ENCODE assay signal across 9 mouse cellular contexts in genomic region chr6:92944048-92944685, GRCm38 (mm10). TPM values are rescaled to one million over a fixed set of nuclear protein-coding genes. Genes with fewer than 3 reads are reported as not detected.
DNase-seq lines count a peak whose midpoint lies in the region.
"Had no signal": no experiment of that assay in that cellular context is flagged by ENCODE, and none has a peak within 500 bp of the region (broad histone marks: within the 10 kb centered on the region; RNA-seq: fewer than 3 reads in every experiment).

No protein-coding gene starts in this region.

- WGBS in embryonic facial prominence, embryonic 10.5 days: 3% methylated on average over 14 of the region's 14 CpGs
- 3% methylated on average over 14 of the region's 14 CpGs for WGBS in hindbrain, embryonic 10.5 days

- peaks cover 59% of the 10 kb centered on the region for H3K27me3 ChIP-seq in embryonic facial prominence, embryonic 10.5 days (replicated peaks; ENCODE audit: low read depth, poor library complexity, severe bottlenecking)
- H3K27me3 ChIP-seq in hindbrain, embryonic 10.5 days (ENCODE audit: insufficient read depth, poor library complexity, severe bottlenecking): peaks cover 72% of the 10 kb centered on the region

- peaks cover 52% of the 10 kb centered on the region for H3K4me1 ChIP-seq in embryonic facial prominence, embryonic 10.5 days
- peaks cover 50% of the 10 kb centered on the region for H3K4me1 ChIP-seq in hindbrain, embryonic 10.5 days (replicated peaks)

- DNase-seq in R1 (ENCODE audit: low read depth, low spot score): peak; percentile 19
- no peak for DNase-seq in embryonic facial prominence, embryonic 10.5 days (ENCODE audit: low spot score)
- DNase-seq in hindbrain, embryonic 10.5 days (ENCODE audit: low spot score): no peak
- peak; percentile 38 for DNase-seq in lung, postnatal 10 days
- no peak for DNase-seq in frontal cortex, postnatal 25 days (ENCODE audit: low spot score in 2 of 2)
- DNase-seq in cerebellum, adult 8-10 months: no peak
- DNase-seq in cerebellum, postnatal 4 days (ENCODE audit: low spot score in 2 of 2): no peak
- no peak for DNase-seq in spleen, postnatal 36 days (ENCODE audit: low spot score in 2 of 2)

- peaks cover 13% of the 10 kb centered on the region; the same call in 1 of the 2 replicates for H3K9me3 ChIP-seq in embryonic facial prominence, embryonic 10.5 days
- peaks cover 6% of the 10 kb centered on the region for H3K9me3 ChIP-seq in hindbrain, embryonic 10.5 days

- H3K4me3 ChIP-seq in embryonic facial prominence, embryonic 10.5 days: peak overlapping the region; percentile 73
- H3K4me3 ChIP-seq in hindbrain, embryonic 10.5 days: peak overlapping the region; percentile 72
- H3K4me3 ChIP-seq: megakaryocyte, embryonic 14.5 days had no signal

- no peak overlapping the region for H3K27ac ChIP-seq in embryonic facial prominence, embryonic 10.5 days (replicated peaks)
- no peak overlapping the region for H3K27ac ChIP-seq in hindbrain, embryonic 10.5 days

- H3K36me3 ChIP-seq in embryonic facial prominence, embryonic 10.5 days (replicated peaks): no peaks in the 10 kb centered on the region; the same call in 1 of the 2 replicates
- H3K36me3 ChIP-seq in hindbrain, embryonic 10.5 days: no peaks in the 10 kb centered on the region

RNA-seq across cellular contexts. Expression of gene Adamts9, which starts 0.9 kb away (rescaled TPM):
- polyA plus RNA-seq in embryonic facial prominence, embryonic 10.5 days (2016; fragmentation: Nextera tagmentation; extraction: Ambion mirVana): 3.8 and 4.2 TPM in 2 replicates
- 2.1 and 2.3 TPM in 2 replicates for polyA plus RNA-seq in hindbrain, embryonic 10.5 days (2016; fragmentation: Nextera tagmentation; extraction: Ambion mirVana)

Comparison
In these comparisons a context has a peak if more than half of its experiments do, and no peak if none do; other contexts are left out.
1. DNase-seq: peak in R1 (single experiment) and lung, postnatal 10 days (single experiment); none in embryonic facial prominence, embryonic 10.5 days (single experiment), hindbrain, embryonic 10.5 days (single experiment), frontal cortex, postnatal 25 days (0 of 2), cerebellum, adult 8-10 months (single experiment), cerebellum, postnatal 4 days (0 of 2) and spleen, postnatal 36 days (0 of 2).